Mouse (Mus musculus) cerebellum, postnatal 4 days (tissue): Measurements from ENCODE around the gene Lmx1a.

Experiments
- DNase-seq, 2 experiments: peaks; one replicate each; pipeline ENCODE4 v3.0.0; 2022; ENCODE audit warnings: low spot score in 2 of 2, mixed read lengths in 1 of 2

Lmx1a gene

DNA sequence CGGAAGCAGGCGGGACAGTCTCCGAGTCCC, at the start of gene Lmx1a:
Gene Lmx1a, plus strand, starts transcription at position 6 of the 30 bp plus-strand sequence.
- no peak for DNase-seq

DNA sequence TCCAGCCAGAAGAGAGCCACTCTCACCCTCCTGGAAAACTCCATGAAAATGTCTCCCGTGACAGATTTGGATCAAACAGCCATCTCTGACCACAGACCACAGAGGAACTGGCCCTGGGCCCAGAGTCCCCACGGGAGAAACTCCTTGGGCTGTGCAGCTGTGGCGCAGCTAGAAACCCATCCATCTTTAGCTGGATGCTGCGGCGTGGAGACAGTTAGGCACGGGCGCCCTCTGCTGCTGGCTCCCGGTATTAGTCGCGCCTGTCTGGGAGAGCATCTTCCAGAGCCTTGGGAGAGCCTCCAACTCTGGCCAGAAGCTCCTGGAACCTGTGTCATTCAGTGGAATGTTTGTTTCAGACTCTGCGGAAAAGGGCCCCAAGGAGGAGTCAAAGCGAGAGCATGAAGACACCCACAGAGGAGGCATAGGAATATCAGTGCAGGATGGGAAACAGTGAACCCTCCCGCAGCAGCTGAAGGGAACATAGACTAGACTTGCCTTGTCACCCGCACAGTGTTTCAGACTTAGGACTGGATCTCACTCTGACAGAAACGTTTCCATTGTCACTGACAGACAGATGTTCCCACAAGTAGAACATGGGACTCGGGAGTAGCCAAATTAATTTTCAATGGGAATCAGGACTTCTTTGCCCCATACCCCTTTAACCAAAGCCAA, 44.0 kb upstream of the Lmx1a start:
- peak; percentile 94 to 95 for DNase-seq

DNA sequence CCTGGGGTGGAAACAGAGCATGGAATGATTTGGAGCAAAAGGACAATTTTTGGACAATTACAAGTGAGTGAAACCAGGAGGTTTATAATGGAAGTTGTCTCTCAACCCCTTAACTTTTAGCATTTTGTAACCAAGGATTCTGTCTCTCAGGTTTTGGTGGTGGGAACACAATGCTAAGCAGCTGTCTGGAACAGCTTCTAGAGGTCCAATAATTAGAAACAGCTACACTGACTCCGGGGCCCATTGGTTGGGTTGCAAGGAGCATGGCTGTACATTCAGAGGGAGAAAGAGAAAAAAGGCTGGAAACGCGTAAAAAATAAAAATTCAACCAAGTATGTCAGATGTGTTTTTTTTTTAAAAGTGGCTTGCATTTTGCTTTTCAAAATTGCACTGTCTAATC, 40.4 kb upstream of the Lmx1a start:
- DNase-seq, result no peak

DNA sequence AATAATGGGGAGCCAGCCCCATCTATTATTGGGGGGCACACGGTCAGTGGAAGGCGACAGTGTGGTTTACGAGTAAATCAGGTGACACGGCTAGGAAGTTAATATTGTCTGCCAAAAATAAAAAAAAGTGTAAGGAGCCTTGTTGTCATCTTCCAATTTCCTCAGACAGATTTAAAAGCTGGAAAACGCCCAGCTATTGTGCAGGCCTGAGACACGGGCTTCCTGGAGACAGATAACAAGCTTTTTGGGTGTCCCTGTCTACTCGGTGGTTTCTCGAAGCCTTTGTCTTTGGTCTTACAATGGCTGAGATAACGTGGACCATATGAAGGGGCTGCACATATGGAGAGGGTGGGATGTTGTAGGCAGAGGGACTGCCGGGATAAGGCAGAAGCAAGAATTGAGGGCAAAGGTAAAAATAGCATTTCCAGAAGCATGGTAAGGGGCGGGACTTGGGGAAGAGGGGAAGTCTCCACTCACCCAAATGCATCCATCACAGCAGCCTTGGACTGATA, 39.9 kb upstream of the Lmx1a start:
- DNase-seq, result no peak

DNA sequence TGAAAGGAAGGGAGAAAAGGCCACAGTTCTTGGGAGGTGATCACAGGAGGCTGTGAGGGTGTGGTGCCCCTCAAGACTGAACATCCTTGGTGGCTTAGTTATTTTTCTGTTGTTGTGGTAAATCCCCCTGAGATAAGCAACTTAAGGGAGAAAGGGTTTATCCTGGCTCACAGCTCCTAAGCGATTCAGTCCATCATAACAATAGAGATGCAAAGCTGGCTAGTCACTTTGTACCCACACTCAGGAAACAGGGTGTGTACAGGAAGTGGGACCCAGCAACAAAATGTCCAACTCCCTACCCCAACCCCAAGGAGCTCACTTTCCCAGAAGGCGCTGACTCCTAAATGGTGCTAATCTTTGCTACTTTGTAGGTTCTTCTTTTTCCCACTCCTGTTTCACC, 36.7 kb upstream of the Lmx1a start:
- no peak for DNase-seq

DNA sequence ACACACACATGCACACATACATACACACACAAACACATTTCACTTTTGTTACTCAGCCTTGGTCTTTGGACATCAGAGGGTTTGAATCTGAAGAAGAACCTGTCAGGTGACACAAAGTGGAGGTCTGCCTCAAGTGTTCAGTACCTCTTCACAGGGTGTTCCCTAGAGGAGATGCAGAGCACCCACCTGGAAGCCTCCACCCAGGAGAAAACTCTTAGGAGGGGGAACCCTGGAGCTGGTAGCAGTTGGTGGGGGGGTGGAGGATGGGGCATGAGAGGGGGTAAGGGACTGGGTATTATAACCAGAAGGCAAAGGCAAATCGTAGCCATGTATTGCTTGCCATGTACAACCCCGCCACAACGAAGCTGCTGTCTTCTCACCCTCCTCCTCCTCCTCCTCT, 30.0 kb upstream of the Lmx1a start:
- DNase-seq, result no peak

DNA sequence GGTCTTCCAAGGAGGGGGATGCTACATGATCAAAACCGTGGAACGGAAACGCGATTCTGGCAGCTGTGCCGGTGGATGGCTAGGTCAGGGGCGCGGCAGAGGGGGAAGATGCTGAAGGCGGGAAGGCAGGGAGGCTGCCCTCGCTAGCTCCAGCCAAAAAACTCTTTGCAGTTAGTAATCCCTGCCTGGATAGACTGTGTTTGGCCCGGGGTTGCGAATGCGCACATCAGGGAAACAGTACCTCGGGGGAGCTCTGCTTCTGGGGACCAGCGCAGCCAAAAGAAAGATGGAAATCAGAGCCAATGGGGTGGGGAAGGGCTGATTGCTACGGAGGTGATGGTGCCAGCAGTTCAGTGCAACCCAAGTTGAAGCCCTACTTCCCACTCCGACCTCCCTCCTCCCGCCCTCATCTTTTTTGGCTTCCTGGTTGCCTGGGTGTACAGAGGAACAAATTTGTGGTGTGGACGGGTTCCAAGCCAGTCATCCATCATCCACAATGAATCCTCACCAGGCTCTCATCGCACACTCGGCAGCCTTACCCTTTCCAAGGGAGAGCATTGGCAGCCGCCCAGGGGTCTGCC, 28.4 kb upstream of the Lmx1a start:
- DNase-seq, result peak; percentile 35 to 72

DNA sequence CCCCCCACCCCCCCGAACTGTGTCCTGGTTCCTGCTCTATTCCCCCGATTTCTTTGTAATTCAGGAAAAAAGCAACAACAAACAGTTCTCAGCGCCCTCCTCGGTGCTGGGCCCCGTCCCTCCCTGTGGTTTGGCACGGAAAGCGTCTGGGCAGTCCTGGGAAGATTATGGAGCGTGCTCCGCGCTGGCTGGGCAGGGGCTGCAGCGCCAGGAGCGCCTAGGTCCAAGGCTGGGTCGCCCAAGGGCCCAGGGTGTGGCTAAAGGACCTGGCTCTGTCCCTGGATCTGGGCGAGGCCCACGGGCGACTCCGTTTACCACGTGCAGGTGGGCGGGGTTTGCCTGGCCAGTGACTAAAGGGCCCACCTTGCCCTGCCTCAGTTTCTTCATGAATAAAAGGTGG, 27.9 kb upstream of the Lmx1a start:
- no peak for DNase-seq

DNA sequence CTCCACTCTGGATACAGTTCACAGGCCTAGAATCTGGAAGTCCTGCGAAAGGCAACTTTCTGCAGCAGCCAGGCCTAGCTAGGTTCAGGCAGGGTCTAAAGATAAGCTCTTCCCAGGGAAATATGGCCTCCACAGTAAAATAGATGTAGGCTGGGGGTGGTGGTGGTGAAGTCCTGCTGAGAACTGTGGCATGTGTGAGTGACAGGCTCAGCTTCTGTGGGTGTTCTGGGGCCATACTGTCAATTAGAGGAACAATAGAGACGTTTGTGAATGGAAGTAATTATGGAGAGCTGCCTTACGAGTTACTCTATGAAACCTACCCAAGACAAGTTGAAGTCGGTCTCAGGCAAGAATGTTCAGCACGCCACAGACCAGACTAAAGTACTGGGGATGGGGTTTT, 25.9 kb upstream of the Lmx1a start:
- no peak for DNase-seq

DNA sequence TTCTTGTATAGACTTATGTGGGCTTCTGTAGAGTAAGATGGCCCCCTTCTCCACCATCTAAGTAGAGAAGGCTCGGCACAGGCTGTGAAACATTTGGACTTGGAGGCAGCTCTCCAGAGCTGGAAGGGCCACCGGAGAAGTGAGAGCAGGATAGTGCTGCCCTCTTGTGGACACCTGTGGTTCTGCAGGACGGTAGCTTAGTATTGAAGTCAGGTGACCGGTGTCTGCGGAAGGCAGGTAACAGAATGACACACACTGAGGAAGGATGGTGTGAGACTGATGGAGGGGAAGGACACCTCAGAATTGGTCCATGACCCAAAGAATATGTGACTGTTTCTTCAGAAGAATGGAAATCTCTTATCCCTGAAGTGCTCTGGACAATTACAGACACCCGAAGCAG, 19.2 kb upstream of the Lmx1a start:
- DNase-seq, result peak in 1 of 2 experiments; percentile 59

DNA sequence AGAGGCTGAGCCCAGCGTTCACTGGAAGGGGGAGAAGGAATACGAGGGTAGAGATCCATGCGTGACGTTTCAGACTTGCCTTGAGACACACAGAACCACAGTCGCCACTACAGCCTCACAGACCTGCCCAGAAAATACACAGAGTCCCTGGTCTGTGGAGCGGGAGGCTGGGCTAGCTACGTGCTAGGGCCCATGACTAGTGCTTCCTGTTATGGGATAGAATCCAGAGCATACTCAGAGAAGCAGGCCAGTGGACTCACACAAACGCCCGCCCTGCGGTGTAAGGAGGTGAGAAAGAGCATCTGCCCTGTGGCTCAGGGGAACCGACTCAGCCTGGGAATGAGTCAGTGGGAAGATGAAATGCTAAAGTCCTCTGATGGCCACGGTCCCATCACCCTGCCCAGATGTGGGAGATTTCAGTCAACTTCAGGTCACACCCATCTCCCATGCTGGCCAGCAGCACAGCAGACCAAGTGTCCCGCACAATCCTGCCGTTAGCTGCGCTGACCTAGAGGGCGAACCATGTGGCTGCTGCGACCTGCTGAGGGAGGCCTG, 16.5 kb upstream of the Lmx1a start:
- DNase-seq, result peak in 1 of 2 experiments; percentile 8

DNA sequence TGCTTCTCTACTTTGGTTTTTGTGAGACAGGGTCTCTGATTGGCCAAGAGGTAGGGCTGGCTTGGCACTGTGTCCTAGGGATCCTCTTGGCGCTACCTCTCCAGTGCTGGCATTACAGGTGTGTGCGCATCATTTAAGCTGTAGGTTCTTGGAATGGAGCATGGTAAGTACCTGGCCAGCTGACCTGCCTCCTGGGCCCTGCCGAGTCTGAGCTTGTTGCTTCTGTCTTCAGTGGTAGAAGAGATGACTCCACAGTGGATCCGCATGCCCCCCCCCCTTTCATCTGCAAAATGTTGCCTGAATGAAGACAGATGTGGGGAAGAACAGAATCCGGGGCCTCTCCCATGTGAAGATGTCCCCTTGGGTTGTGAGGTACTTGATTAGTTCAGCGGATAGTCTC, 10.0 kb upstream of the Lmx1a start:
- DNase-seq, result no peak

DNA sequence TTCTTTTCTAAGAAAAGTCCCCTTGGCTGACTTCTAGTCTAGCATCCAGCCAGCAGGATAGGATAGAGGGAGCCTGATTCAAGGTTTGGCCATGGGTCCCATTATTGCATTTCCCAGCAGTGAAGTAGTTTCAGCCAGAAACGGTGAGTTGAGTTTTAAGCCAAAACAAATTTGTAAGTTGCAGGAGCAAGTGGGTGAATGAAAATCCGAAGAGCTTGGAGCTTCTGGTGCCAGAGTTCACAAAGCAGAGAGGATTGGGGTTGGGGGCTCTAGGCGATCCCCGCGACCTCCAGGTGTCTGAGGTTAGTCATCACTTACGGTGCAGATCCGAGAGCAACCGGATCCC, 1.1 kb upstream of the Lmx1a start:
- DNase-seq, result no peak

DNA sequence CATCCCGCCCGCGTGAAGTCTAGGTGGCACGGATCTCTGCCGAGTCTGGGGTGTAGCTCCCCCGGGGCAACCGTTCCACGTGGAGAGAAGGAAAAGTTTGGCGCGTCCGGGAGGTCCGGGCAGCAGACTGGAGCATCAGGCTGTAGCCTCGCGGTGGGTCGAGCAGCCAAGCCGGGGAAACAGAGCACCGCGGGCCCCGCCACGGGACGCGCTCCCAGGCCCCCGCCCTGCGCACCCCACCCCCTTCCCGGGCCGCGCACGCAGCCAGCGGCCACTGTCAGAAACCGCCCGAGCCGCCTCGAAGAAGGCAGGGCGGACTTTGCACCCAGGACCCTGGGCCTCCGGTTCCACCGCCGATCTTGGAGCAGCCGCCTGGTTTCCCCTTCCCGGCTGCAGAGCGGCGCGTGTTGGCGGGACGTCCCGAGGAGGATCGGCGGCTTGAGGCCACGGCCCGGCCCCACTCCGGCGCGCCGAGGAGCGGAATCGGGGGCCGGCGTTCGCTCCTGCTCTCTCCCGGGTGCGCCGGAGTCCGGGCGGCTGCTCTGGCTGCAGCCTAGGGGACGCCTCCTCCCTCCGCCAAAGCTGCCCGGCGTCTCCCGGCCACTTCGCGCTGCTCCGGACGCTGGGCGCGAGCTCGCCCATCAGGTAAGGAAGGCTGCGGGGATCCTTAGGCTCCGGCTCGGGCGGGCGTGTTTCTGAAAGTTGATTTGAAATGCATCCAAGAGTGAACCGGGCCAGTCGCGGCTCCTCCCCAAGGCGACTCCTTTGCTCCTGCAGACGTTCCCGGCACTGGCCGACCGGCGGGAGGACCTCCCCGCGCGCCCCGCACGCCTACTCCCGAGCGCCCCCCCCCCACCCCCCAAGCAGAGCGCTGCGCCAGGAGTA, 448 bp upstream of the Lmx1a start:
- DNase-seq, result peak in 1 of 2 experiments; percentile 8

DNA sequence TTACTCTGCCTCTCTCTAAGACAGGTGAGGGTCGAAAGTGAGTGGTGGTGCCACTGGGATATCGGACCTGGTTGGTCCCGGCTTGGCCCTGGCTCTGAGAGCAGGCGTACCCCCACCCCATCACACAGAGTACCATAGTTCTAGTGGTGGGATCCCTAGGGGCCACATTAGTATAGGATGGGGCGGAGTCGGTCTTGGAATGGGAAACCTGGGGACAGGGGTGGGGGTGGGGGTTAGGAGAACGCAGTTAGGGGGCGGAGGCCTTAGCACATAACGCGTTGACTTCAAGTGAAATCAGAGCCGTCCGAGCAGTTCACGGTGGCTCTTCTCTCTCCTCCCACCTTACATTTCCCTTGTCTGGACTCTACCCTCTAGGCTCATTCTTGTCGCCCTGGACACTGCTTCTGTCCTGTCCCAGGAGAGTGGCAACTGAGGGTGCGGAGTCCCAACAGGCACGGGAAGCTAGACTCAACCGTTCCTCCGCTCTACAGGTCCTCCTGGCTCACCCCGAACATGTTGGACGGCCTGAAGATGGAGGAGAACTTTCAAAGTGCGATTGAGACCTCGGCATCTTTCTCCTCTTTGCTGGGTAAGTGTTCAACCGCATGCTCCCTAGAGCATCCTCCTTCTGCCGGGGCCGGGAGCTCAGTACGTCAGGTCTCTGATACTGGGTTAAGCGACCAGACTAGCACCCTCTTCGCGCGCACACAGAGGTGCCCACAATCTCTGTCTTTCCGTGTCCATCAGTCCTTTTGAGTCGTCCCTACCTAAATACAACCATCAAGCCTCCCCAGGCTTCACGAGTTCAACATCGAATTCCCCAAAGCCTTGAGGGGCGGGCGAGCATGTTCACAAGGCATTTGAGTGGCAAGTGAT, 463 bp downstream of the Lmx1a start:
- DNase-seq, result no peak

DNA sequence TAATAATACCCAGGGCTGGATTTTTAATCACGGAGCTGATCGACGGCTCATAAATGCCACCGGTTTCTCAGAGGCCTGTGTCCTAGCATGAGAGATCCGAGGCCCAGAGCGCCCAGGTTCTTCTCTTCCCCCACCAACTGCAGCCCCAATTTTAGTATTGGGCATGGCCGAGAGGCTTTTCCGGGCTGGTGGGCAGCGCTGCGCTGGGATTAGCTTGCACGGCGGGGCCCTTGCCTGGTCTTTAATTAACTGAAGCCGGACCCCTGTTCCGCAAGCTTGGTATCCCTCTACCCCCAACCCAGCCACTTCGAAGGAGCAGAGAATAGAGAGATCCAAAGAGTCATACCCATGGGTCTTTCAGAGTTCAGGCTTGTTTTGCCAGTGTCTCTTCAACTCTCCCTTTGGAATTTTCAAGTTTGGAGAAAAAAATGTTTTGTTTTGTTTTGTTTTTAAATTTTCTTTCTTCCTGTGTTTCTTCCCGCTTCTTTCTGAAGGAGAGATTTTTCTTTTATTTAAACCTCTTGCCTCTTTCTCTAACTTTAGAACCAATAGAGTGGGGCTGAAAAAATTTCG, 1.2 kb downstream of the Lmx1a start:
- no peak for DNase-seq

DNA sequence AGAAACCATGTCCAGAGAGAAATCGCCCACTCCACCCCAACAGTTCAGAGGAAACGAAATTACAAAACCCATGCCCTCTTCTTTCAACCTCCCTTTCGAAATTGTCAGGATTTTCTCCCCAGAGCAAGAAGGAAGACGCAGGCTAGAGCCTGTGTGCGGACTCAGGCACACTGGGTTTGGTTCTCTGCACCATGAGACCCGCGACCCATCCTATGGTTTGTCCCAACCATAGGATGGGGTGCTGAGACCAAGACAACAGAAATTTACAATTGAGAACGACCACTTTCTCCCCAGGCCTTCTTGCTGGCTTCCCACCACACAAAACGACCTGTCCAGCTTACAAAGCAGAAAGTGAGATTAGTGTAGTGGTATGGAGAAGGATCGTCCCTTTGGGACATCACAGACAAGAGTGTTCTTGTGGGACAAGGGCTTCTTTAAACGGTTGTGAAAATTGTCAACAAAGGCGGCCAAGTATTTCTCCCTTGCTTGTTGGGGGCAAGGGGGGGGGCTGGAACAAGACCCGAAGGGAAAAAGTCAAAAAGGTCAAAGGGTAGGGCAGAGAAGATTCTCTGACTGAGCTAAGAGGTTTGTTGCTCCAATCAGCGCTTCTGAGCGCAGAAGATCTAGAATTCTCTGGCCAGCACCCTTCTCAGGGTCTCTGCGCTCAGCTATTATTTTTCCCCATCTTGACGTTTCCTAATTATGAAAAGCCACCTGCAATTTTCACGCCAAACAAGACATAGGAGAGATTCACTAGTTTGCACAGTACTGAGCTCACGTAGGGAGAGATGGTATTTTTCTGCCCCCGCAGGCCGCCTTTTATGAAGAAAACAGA, 1.9 kb downstream of the Lmx1a start:
- DNase-seq, result no peak

DNA sequence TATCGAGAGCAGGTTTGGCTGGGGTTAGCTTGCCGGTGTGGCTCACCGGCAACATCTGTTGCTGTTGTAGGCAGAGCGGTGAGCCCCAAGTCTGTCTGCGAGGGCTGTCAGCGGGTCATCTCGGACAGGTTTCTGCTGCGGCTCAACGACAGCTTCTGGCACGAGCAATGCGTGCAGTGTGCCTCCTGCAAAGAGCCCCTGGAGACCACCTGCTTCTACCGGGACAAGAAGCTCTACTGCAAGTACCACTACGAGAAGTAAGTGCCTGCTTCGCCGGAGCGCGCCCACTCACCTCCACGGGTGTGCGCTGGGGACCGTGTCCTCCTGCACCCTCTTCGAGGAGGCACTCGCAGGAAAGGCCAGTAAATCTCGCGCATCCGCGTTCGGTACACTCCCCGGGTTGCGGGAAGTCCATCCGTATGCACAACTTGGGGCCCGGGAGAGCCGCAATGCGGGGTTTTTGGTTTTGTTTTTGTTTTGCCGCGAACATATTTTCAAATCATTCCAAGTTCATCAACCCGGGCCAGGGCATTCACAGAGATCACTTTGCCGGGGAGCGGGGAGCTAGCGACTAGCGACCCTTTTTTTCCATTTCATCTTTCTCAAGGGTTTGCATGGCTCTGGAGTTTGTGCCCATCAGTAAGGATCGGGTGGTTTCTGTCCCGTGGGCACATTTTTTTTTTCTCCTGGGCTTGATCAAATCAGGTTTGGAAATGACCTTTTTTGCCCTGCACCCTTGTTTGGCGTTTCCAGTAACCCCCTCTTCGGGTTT, 3.1 kb downstream of the Lmx1a start:
- DNase-seq, result peak in 1 of 2 experiments; percentile 14

DNA sequence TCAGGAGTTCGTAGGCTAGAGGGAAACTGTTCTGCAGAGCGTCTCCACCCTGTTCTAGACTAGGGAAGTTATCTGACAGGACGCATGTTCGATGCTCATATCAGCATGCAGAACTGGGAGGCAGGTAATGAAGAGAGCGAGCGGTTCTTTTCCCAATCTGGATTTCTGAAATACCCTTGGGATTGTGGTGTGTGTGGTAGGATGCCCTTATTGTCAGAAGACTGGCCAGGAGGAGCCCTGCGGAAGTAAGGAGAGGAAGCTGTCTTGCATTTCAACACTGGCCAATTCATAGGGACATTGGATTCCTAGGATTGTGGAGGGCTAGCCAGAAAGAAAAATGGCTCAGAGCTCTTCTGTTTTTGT, 3.6 kb downstream of the Lmx1a start:
- no peak for DNase-seq
